Mouse (Mus musculus) stomach, postnatal 0 days (tissue): ENCODE measurements around the gene Gm1604a. TPM values are rescaled to one million over a fixed set of nuclear protein-coding genes. Genes with fewer than 3 reads are reported as not detected.
A peak's percentile ranks its signal among the peaks of the same experiment; 100 is the strongest.
"Not testable (repeated sequence)": the region's sequence is repeated elsewhere in the genome, so short reads cannot be mapped to it uniquely, and the experiment has no call there.

ENCODE experiments used
- ATAC-seq: fragments of 200-750 bp; cut with Nextera tagmentation; 2 replicates; pipeline ENCODE4 v1.8.0; 2017; ENCODE audit not compliant: low FRiP score, low TSS enrichment
- DNase-seq: peaks from one replicate; pipeline ENCODE4 v3.0.0-alpha.2; 2016; ENCODE audit warnings: low spot score
- H3K27ac ChIP-seq: fragments of 300-500 bp; sonication (generic); replicated peaks from 2 replicates; pipeline ENCODE4 v1.5.1; 2014; ENCODE audit warnings: mild to moderate bottlenecking, control low read depth
- H3K27me3 ChIP-seq: fragments of 300-500 bp; sonication (generic); 2 replicates; pipeline ENCODE4 v1.6.1; 2014; ENCODE audit warnings: low read length; ENCODE audit not compliant: control insufficient read depth, insufficient read depth
- H3K36me3 ChIP-seq: fragments of 300-500 bp; sonication (generic); 2 replicates; pipeline ENCODE4 v1.6.1; 2014; ENCODE audit warnings: low read length, mixed read lengths; ENCODE audit not compliant: control insufficient read depth, insufficient read depth
- H3K4me1 ChIP-seq: fragments of 300-500 bp; sonication (generic); replicated peaks from 2 replicates; pipeline ENCODE4 v1.6.1; 2014; ENCODE audit warnings: antibody characterized with exemption; ENCODE audit not compliant: control insufficient read depth, insufficient read depth
- H3K4me2 ChIP-seq: fragments of 300-500 bp; sonication (generic); replicated peaks from 2 replicates; pipeline ENCODE4 v1.6.1; 2014; ENCODE audit warnings: low read depth, mild to moderate bottlenecking, control low read depth, moderate library complexity
- H3K4me3 ChIP-seq: fragments of 300-500 bp; sonication (generic); 2 replicates; pipeline ENCODE4 v1.5.1; 2014; ENCODE audit warnings: low read depth, low read length, control low read depth
- H3K9ac ChIP-seq: fragments of 300-500 bp; sonication (generic); 2 replicates; pipeline ENCODE4 v1.6.1; 2014; ENCODE audit warnings: mild to moderate bottlenecking, low read length, control low read depth, mixed read lengths
- H3K9me3 ChIP-seq: fragments of 300-500 bp; sonication (generic); 2 replicates; pipeline ENCODE4 v1.6.1; 2016; ENCODE audit warnings: low read length; ENCODE audit not compliant: control insufficient read depth
- WGBS: fragments of 180-500 bp; shearing (Covaris S2); extraction: QIAGEN DNeasy Blood & Tissue Kit; methylation state at CpG from one replicate; pipeline ENCODE4 v1.1.7; 2014; 5-methylcytosine and 5-hydroxymethylcytosine counted together
- polyA plus RNA-seq: library from polyadenylated mRNA; unstranded; fragments of >200 nt; fragmentation: Nextera tagmentation; extraction: Ambion mirVana; gene quantifications from 2 replicates; pipeline ENCODE4 v1.2.1, GENCODE M21; 2015

Gm1604a gene
- polyA plus RNA-seq: not detected in 2 replicates

GRCm38 (mm10) chr17:7025257-7025656 is at the start of gene Gm1604a:
Gene Gm1604a (plus strand): TSS chr17:7025568.
- 49% methylated on average over 6 of the region's 14 CpGs for WGBS
- not testable (repeated sequence) for ATAC-seq

GRCm38 (mm10) chr17:6978287-6979248 is 46.8 kb upstream of the Gm1604a start, which contains the start of gene Gm49721:
Gene Gm49721 (plus strand): TSS chr17:6978904.
- ATAC-seq (peak; percentile 99), DNase-seq (peak; percentile 40)
- H3K27ac ChIP-seq: not testable (repeated sequence)

More at GRCm38 (mm10) chr17:7025257-7025656, at the start of gene Gm1604a:
- not testable (repeated sequence) for H3K9me3 ChIP-seq, DNase-seq, H3K27ac ChIP-seq, H3K36me3 ChIP-seq, H3K4me1 ChIP-seq, H3K4me3 ChIP-seq, H3K4me2 ChIP-seq, H3K27me3 ChIP-seq, H3K9ac ChIP-seq

GRCm38 (mm10) chr17:6979380-6979779 is 46.0 kb upstream of the Gm1604a start:
- not testable (repeated sequence) for H3K9me3 ChIP-seq, H3K36me3 ChIP-seq, ATAC-seq, H3K4me1 ChIP-seq, H3K27ac ChIP-seq, H3K27me3 ChIP-seq
- 10% methylated on average over 5 of the region's 5 CpGs for WGBS
- H3K4me2 ChIP-seq: peak overlapping the region; percentile 58
- peak overlapping the region; percentile 47 for H3K4me3 ChIP-seq
- DNase-seq: peak; percentile 15
- H3K9ac ChIP-seq: peak overlapping the region; percentile 63; the same call in 1 of the 2 replicates

More at GRCm38 (mm10) chr17:6978287-6979248, 46.8 kb upstream of the Gm1604a start, which contains the start of gene Gm49721:
- Histone ChIP-seq H3K4me2 (peak within 1 kb of the TSS; percentile 58), H3K4me3 (peak within 1 kb of the TSS; percentile 47), H3K9ac (peak within 1 kb of the TSS; percentile 63)
- not testable (repeated sequence) for H3K9me3 ChIP-seq, H3K4me1 ChIP-seq, H3K27me3 ChIP-seq, H3K36me3 ChIP-seq
- under 1% methylated on average over 33 of the region's 68 CpGs for WGBS

GRCm38 (mm10) chr17:6980144-6980543 is 45.2 kb upstream of the Gm1604a start:
- 92% methylated on average over 5 of the region's 8 CpGs for WGBS
- DNase-seq, H3K27ac ChIP-seq, H3K9me3 ChIP-seq, H3K4me2 ChIP-seq, H3K27me3 ChIP-seq, H3K36me3 ChIP-seq, H3K4me3 ChIP-seq, H3K4me1 ChIP-seq, H3K9ac ChIP-seq, ATAC-seq: not testable (repeated sequence)

GRCm38 (mm10) chr17:6986118-6986517 is 39.2 kb upstream of the Gm1604a start:
- H3K36me3 ChIP-seq, H3K27me3 ChIP-seq, H3K9me3 ChIP-seq, ATAC-seq, H3K4me3 ChIP-seq, H3K27ac ChIP-seq, H3K9ac ChIP-seq, H3K4me1 ChIP-seq, H3K4me2 ChIP-seq, DNase-seq: not testable (repeated sequence)
- 90% methylated on average over 1 of the region's 1 CpGs for WGBS

GRCm38 (mm10) chr17:6995504-6995903 is 29.9 kb upstream of the Gm1604a start:
- H3K4me2 ChIP-seq, H3K9me3 ChIP-seq, H3K9ac ChIP-seq, H3K4me3 ChIP-seq, H3K27me3 ChIP-seq, ATAC-seq, H3K36me3 ChIP-seq, H3K27ac ChIP-seq, H3K4me1 ChIP-seq, DNase-seq: not testable (repeated sequence)
- WGBS: no CpG with 5 or more reads among the region's 6 CpGs

- not testable (repeated sequence) for H3K36me3 ChIP-seq, ATAC-seq, H3K9me3 ChIP-seq, H3K4me2 ChIP-seq, H3K4me1 ChIP-seq, H3K9ac ChIP-seq, H3K27ac ChIP-seq, H3K27me3 ChIP-seq, H3K4me3 ChIP-seq
- 68% methylated on average over 8 of the region's 8 CpGs for WGBS
- peak; percentile 11 for DNase-seq
Observed at GRCm38 (mm10) chr17:6996826-6997225, 28.5 kb upstream of the Gm1604a start.

- not testable (repeated sequence) for H3K27ac ChIP-seq
Observed at GRCm38 (mm10) chr17:6997778-6998490, 27.4 kb upstream of the Gm1604a start.

More at GRCm38 (mm10) chr17:6997778-6998490, 27.4 kb upstream of the Gm1604a start:
- not testable (repeated sequence) for H3K4me2 ChIP-seq, H3K4me1 ChIP-seq, ATAC-seq, DNase-seq, H3K36me3 ChIP-seq, H3K9ac ChIP-seq, H3K9me3 ChIP-seq, H3K27me3 ChIP-seq, H3K4me3 ChIP-seq
- no CpG with 5 or more reads among the region's 7 CpGs for WGBS
